Mouse (Mus musculus): ENCODE results near the gene Psph.

Psph gene

DNA sequence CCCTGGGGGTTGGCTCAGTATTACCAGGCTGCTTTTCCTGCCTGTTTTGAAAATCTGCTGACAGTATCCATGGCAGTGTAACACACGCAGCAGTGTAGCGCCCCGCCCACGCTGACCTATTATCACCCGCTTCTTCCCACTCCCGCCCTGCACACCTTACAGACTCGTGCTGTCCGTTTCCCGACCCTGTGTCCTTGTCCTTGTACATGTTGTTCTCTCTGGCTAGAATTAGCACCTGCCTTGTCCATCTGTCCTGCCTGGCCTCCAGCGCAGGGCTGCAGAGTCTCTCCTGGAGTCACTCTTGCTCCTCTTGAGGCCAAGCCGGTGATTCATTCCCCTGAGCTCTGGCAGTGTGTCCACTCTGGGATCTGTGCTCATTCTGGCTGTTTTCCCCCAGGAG is 56.9 kb downstream of the Psph start:
- DNase-seq = peak; percentile 54

DNA sequence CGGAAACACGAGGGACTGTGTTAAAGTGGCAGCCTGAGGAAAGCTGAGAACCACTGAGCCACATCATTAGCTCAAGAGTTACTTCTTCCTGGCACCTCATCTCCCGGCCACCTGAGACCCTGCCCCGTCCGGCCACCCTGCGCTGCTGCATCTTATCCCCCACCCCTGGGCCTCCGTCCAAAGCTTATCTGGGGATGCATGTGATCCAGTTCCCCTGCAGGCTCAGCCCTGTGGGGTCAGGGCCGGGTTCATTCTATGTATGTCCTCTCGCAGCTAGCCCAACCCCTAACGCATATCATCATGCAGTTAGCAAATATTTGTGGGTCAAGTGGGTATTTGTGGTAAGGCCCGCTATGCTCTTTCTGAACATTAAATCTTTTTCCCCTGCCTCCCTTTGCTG is 58.0 kb downstream of the Psph start:
- no peak for DNase-seq

GRCm38 (mm10) chr5:129726784-129727183 is 60.5 kb downstream of the Psph start:
- no peak for DNase-seq

- no peak for DNase-seq
These were observed 61.4 kb downstream of the Psph start for GRCm38 (mm10) chr5:129725774-129726392.

GRCm38 (mm10) chr5:129724834-129725773 is 62.1 kb downstream of the Psph start, which contains the start of gene Nipsnap2:
Gene Nipsnap2 (plus strand): TSS chr5:129725063.
- DNase-seq = peak; percentile 95

DNA sequence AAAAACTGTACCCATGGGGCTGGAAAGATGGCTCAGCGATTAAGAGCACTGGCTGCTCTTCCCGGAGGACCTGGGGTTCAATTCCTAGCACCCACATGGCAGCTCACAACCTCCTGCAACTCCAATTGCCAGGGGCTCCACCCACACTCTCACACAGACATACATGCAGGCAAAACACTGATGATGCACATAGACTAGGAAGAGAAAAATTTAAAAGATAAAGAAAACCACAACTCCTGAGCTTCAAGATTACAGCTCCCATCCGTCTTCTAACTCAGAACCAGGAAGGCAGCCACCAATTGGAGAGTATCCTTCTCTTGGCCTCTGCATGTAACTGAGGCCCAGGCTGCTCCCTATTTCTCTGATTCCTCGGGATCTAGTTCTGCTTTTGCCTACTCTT is 63.0 kb downstream of the Psph start:
- DNase-seq = no peak

GRCm38 (mm10) chr5:129720176-129720575 is 67.1 kb downstream of the Psph start:
- no peak for DNase-seq

DNA sequence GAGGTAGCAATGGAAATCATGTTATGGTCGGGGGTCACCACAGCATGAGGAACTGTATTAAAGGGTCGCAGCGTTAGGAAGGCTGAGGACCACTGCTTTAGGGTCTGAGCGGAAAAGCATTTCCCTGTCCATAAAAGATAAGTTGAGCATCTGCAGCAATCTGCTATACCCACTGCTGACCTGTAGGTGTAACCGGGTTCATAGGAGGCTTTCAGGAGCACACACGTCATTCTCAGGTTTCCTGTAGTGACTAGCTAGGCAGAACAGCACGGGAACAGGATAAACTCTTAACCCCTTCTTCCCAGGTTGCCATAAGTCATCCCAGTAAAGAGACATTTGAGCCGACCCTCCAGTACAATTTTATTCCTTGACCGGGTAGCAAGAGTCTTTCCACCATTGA is 70.2 kb downstream of the Psph start:
- no peak for DNase-seq
